Mouse (Mus musculus): ENCODE data around the gene H2-M3.
"Not testable (repeated sequence)": the region's sequence is repeated elsewhere in the genome, so short reads cannot be mapped to it uniquely, and the experiment has no call there.

Gene H2-M3

GRCm38 (mm10) chr17:37270058-37270701 lies at the start of gene H2-M3:
H2-M3 (plus strand) TSS chr17:37270220.
- DNase-seq (ENCODE audit: low read depth), result peak; percentile 99

- DNase-seq (ENCODE audit: low read depth), result no peak
Measured at GRCm38 (mm10) chr17:37221879-37222278, 48.1 kb upstream of the H2-M3 start.

- not testable (repeated sequence) for DNase-seq (ENCODE audit: low read depth)
Measured at GRCm38 (mm10) chr17:37237230-37237629, 32.8 kb upstream of the H2-M3 start, which contains the start of gene Olfr97. Olfr97 (minus strand) TSS chr17:37237330.

DNA sequence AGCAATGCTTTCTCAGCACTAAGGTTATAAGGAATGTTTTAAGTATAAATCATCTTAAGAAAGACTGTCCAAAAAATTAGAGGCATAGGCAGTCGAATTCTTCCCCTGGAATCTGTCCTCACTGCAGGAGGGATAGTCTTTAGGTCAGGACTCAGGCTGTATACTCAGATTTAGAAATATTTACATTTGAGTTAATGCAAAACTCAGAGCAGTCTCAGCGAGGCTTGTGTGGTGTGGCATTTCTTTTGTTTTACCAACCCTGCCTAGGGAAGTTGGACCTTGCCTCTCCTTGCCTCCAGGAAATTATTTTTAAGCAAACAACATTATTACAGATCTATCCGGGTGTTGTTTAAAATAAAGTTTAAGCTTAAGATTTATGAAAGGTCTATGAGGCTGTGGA lies 27.8 kb upstream of the H2-M3 start:
- DNase-seq (ENCODE audit: low read depth), result no peak

GRCm38 (mm10) chr17:37246715-37247114 lies 23.3 kb upstream of the H2-M3 start:
- peak; percentile 82 for DNase-seq (ENCODE audit: low read depth)

DNA sequence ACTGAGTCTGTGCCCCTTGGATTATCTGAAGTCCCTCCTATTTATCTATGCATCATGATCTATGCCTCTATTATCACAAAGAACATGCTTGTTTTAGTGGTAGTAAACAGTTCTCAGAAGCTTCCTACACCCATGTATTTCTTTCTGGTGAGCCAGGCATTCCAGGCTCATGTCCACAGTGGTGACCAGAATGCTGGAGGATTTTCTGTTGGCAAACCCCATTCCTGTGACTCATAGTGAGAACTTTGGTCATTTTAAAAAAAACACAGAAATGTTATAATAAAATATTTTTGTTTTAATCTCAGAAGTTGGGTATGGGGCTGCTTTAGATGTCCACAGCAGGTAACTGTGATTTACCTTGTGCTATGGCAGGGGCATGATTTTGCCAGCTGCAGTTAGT lies 20.6 kb upstream of the H2-M3 start:
- DNase-seq (ENCODE audit: low read depth), result no peak

DNA sequence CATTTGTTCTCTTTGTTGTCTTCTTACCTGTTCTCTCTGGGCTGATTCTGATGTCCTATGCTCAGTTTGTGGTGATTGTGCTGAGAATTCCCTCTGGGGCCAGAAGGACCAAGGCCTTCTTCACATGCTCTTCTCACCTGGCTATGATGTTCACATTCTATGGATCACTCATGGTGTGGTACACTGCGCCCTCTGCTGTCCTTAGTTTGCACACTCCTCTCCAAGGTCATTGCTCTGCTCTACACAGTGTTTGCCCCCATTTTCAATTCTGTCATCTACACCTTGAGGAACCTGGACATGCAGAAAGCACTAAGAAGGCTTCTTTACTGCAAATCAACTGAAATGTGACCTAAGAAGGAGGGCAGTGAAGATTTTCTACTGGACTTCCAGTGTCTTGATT lies 19.5 kb upstream of the H2-M3 start:
- DNase-seq (ENCODE audit: low read depth), result peak; percentile 66

GRCm38 (mm10) chr17:37263626-37264025 lies 6.4 kb upstream of the H2-M3 start, which contains the start of gene Olfr98:
Olfr98 (minus strand) TSS chr17:37263749.
- no peak for DNase-seq (ENCODE audit: low read depth)

GRCm38 (mm10) chr17:37270702-37271092 lies 677 bp downstream of the H2-M3 start:
- DNase-seq (ENCODE audit: low read depth), result peak; percentile 92

GRCm38 (mm10) chr17:37275626-37276248 lies 5.7 kb downstream of the H2-M3 start:
- no peak for DNase-seq (ENCODE audit: low read depth)

DNA sequence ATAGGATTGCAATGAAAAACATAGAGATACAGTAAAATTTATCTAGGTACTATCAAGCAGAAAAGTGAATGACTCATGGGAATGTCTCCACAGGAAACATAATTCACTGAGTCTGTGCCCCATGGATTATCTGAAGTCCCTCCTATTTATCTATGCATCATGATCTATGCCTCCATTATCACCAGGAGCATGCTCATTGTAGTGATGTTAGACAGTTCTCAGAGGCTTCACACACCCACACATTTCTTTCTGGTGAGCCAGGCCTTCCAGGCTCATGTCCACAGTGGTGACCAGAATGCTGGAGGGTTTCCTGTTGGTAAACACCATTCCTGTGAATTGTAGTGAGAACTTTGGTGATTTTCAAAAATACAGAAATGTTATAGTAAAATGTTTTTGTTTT lies 6.6 kb downstream of the H2-M3 start:
- no peak for DNase-seq (ENCODE audit: low read depth)

DNA sequence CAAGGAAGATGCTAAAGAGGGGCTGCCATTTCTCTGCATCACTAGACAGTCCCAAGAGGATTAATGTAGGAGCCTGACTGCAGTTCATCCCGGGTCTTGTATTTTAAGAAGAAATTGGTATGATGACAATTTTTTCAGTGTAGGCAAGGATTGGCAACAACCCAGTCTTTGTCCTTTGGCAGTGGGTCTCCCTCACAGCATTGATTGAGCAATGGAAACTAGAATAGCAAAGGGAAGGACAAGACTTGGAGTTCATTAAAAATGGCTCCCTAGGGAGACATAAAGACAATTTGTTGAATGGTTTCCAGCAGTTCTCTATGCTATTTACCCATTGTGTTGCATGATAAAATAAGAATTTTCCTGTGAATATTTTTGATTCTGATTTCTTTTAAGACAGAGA lies 10.3 kb downstream of the H2-M3 start:
- DNase-seq (ENCODE audit: low read depth), result no peak

GRCm38 (mm10) chr17:37283360-37283759 lies 13.3 kb downstream of the H2-M3 start, which contains the start of gene Olfr99:
Olfr99 (minus strand) TSS chr17:37283460.
- DNase-seq (ENCODE audit: low read depth), result no peak

GRCm38 (mm10) chr17:37304213-37304612 lies 34.2 kb downstream of the H2-M3 start, which contains the start of gene Olfr101:
Olfr101 (minus strand) TSS chr17:37304313.
- no peak for DNase-seq (ENCODE audit: low read depth)

DNA sequence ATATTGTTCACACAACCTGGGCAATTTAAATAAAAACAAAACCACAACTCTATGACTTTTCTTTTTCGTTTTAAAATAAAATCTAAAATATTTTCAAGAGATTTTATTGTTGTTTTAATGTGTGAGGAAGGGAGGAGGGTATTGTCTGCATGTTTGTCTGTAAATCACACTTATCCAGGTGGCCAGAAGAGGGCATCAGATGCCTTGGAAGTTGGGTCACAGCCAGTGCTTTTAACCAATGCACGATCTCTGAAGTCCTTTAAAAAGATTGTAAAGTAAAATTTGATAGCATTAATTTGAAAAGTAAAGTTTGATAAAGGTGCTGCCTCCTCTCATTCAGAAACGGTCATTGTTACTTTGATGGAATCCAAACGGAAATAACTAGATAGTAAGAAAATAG lies 38.5 kb downstream of the H2-M3 start:
- no peak for DNase-seq (ENCODE audit: low read depth)

DNA sequence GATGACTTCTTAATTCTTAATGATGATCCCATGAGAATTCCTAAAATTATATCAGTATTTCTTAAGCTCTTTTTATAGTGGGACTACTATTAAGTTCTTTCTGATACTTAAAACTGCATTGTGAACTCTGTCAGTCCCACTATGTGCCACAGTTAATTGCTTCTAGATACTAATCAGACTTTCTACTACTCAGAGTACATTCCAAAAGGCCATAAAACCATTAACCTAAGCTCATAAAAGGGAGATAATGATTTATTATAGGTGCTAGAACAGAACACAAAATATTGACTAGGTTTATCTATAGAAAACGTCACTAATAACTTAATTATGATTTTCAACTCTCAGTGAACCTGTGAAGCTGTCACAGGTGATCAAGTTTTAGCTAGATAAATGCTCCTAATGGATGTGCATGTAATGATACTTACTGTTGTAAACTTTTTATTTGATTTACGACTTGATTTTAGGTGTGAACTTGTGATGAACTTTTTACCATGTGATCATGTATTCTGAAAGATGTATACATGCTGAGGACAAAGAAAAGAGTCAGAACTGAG lies 40.2 kb downstream of the H2-M3 start:
- DNase-seq (ENCODE audit: low read depth), result no peak

DNA sequence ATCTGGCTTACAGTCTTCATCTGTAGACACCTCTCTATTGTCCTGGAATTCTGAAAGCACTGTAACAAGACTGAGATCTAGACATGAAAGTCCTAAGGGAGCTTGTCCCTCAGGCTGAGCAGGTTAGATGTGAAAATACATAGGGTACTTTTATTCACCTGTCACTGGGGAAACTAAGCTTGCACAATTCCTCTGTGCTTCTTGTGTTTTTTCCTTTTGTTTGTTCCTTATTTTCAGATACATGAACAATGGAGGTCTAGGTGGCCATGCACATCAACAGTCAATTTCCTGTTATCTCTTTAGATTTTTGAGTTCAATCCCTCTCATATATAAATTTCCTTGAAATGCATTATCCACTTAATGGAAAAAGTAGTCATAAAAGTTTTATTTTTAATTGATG lies 46.9 kb downstream of the H2-M3 start, which contains the start of gene Olfr102:
Olfr102 (minus strand) TSS at position 101 of the 400 bp plus-strand sequence.
- DNase-seq (ENCODE audit: low read depth), result no peak

All from naive thymus-derived CD4-positive, alpha-beta T cell, adult 2 months (primary cell).